Mouse (Mus musculus): ENCODE results near the gene Myh9. TPM values are rescaled to one million over a fixed set of nuclear protein-coding genes. Genes with fewer than 3 reads are reported as not detected.

Gene Myh9
- total RNA-seq, 2 experiments from 2014 or later = 96.9 to 111 TPM

- intact Hi-C loops (cut with DNase I; ENCODE audit: low total_unique reads) = no loop called here
- no peak for DNase-seq
Observed at GRCm38 (mm10) chr15:77817417-77817816, 24.6 kb downstream of the Myh9 start.

- no peak for DNase-seq
- intact Hi-C loops (cut with DNase I; ENCODE audit: low total_unique reads) = no loop called here
Observed at GRCm38 (mm10) chr15:77816601-77816950, 25.4 kb downstream of the Myh9 start.

- DNase-seq = peak; percentile 45
- intact Hi-C loops (cut with DNase I; ENCODE audit: low total_unique reads) = no loop called here
Observed at GRCm38 (mm10) chr15:77815867-77816600, 25.9 kb downstream of the Myh9 start.

GRCm38 (mm10) chr15:77813639-77814375, 28.2 kb downstream of the Myh9 start:
- intact Hi-C loops (cut with DNase I; ENCODE audit: low total_unique reads) = no loop called here
- DNase-seq = peak; percentile 42

GRCm38 (mm10) chr15:77812578-77812977, 29.4 kb downstream of the Myh9 start:
- intact Hi-C loops (cut with DNase I; ENCODE audit: low total_unique reads) = no loop called here
- DNase-seq = no peak

GRCm38 (mm10) chr15:77811099-77811760, 30.7 kb downstream of the Myh9 start:
- DNase-seq = no peak
- intact Hi-C loops (cut with DNase I; ENCODE audit: low total_unique reads) = no loop called here

GRCm38 (mm10) chr15:77810416-77811098, 31.4 kb downstream of the Myh9 start:
- intact Hi-C loops (cut with DNase I; ENCODE audit: low total_unique reads) = no loop called here
- no peak for DNase-seq

GRCm38 (mm10) chr15:77809434-77809833, 32.5 kb downstream of the Myh9 start:
- DNase-seq = no peak
- intact Hi-C loops (cut with DNase I; ENCODE audit: low total_unique reads) = no loop called here

DNA sequence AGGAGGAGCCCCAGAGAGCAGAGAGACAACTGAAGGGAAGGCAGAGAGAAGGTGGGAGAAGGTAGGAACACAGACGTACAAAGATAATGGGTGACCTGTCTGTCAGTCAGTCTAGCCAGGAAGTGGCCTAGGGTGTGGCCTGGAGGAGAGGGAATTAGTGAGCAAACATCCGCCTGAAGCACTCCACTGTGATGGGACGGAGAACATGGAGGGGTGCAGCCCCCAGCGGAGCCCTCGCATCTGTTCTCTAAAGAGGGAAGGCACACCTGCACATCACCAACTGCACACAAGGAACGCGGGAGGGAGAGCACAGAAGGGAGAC, 34.8 kb downstream of the Myh9 start:
- no peak for DNase-seq
- intact Hi-C loops (cut with DNase I; ENCODE audit: low total_unique reads) = no loop called here

GRCm38 (mm10) chr15:77806565-77807263, 35.3 kb downstream of the Myh9 start:
- no peak for DNase-seq
- intact Hi-C loops (cut with DNase I; ENCODE audit: low total_unique reads) = no loop called here

DNA sequence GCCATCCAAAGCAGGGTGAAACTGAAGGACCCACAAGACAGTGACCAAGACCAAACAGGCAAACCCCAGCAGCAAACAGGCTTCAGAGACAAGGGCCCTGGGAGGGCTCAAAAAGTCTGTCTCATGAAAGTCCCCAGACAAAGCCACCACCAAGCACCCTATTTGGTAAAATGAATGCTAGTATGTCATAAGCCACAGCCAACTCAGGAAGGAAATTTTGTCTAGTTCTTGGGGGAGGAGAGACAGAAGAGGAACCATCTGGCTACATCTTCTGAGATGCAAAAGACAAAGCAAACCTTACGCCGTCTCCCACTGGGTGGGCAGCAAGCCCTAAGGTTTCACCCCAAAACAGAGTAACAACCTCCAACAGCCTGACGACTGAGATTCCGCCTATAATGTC, 36.3 kb downstream of the Myh9 start:
- DNase-seq = no peak
- intact Hi-C loops (cut with DNase I; ENCODE audit: low total_unique reads) = no loop called here

DNA sequence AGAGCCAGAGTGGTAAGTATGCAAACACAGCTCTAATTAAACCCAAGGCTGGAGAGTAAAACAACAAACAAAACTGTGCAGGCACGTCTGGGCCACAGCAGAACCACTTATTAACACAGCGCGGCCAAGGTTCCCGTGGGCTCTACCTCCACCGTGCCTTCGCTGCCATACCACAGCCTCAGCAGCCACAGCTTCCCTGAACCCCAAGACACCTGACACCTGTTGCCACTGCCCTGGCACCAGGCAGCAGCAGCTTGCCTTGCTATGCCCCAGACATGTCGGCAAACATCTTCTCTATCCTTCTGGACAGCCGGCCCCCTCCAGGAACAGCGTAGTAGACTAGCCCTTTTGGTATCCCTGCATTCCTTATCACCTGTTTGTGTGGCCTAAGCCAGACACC, 37.0 kb downstream of the Myh9 start:
- intact Hi-C loops (cut with DNase I; ENCODE audit: low total_unique reads) = no loop called here
- no peak for DNase-seq

- intact Hi-C loops (cut with DNase I; ENCODE audit: low total_unique reads) = no loop called here
- no peak for DNase-seq
Observed at GRCm38 (mm10) chr15:77804460-77804859, 37.5 kb downstream of the Myh9 start.

- no peak for DNase-seq
- intact Hi-C loops (cut with DNase I; ENCODE audit: low total_unique reads) = no loop called here
Observed at GRCm38 (mm10) chr15:77803747-77804146, 38.2 kb downstream of the Myh9 start.

GRCm38 (mm10) chr15:77802992-77803391, 39.0 kb downstream of the Myh9 start:
- intact Hi-C loops (cut with DNase I; ENCODE audit: low total_unique reads) = no loop called here
- DNase-seq = no peak

GRCm38 (mm10) chr15:77801188-77801587, 40.8 kb downstream of the Myh9 start:
- no peak for DNase-seq
- intact Hi-C loops (cut with DNase I; ENCODE audit: low total_unique reads) = no loop called here

DNA sequence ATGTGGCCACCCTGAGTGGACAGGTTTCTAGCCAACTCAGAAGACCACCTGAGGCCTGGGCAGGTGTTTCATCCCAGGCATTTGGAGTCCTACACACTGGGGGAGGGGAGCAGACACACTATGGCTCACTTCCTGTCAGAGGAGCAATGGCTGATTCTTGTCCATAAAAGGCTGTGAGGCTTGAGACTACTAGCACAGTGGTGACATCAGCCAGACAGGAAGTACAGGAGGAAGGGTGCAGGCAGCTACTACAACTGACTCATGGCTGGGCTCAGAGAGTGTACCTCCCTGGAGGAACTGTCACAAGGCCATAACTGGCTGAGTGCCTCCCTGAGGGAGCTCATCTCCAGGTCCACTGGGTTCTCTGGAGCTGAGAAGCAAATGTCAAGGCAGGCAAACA, 41.5 kb downstream of the Myh9 start:
- peak; percentile 58 for DNase-seq
- intact Hi-C loops (cut with DNase I; ENCODE audit: low total_unique reads) = no loop called here

DNA sequence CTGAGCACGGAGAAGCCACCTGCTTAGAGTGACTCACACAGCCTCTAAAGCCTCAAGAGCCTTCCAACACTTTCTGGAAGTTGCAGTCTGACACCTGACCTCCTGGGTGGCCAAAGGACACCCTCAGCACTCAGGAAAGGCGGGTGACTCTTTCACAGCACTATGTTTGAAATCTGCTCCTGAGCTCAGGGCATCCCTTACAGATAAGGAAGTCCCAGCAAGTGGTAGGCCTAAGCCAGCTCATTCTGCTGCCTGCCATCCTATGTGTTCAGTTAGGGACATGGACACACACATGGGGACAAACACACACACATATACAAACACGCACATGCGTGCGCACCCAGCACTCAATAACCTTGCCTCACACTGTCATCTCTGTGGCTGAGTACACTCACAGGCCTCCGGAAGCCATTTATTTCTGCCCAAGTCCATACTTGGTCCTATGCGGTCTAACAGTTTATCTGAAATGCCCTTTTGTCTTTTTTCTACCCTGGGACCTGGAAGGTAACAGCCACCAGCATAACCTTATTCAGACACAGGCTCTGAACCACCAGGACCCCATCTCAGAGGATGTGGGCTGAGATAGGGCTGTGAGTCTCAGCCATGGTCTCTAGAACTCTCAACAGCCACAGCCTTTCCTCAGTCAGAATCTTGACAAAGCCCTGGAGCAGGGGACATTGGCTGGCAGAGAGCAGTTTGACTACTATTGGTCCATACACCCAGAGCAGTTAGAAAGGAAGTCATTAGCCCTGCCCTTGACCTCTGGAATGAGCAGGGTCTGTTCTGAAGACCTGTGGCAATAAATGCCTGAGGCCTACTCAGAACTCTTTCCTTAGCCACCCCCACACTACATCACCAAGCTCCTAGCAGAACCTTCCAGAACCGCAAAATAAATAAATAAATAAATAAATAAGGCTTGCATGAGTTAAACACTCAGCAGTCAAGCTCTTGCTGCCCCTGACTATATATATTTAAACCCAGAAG, 42.2 kb downstream of the Myh9 start:
- no peak for DNase-seq
- intact Hi-C loops (cut with DNase I; ENCODE audit: low total_unique reads) = no loop called here
